Mouse (Mus musculus) MEL-GATA-1-ER (cell line): ENCODE measurements around the gene Habp2.

Source experiments
- DNase-seq: peaks from one replicate; pipeline ENCODE4 v3.0.0-alpha.2; 2012; ENCODE audit warnings: low read depth; ENCODE audit errors: extremely low read depth

Habp2 gene

DNA sequence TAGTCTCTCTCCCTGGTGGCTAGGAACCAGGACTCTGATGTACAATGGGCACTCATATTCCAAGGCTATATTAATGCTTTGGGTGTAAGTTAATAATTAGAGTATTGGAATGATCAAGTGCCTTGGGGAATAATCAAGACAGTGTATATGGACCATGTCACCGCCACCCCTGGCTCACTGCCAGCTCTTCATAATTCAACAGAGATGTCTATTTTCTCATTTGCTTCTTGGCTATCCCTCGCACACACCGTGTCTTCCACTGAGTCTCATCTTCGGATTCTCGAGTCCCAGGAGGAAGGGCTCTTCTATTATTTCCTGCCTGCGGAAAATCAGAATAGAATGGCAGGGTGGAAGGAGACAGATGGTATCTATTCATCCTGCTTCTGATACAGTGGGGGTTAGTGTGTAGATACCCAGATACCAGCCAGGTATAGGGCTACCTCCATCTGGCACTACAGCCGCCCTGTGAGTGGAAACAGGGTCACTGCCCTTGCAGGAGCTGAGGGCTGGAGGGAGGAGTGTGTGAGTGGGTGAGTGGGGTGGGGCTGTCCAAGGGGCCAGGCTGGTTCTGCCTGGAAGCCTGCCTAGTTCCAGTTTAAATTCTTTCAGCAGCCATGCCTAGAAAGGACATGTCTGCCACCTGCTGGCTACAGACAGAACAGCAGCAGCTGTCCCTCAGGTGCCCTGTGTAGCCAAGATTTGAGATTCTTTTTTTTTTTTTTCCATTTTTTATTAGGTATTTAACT, 7.9 kb downstream of the Habp2 start:
- DNase-seq = peak; percentile 14

DNA sequence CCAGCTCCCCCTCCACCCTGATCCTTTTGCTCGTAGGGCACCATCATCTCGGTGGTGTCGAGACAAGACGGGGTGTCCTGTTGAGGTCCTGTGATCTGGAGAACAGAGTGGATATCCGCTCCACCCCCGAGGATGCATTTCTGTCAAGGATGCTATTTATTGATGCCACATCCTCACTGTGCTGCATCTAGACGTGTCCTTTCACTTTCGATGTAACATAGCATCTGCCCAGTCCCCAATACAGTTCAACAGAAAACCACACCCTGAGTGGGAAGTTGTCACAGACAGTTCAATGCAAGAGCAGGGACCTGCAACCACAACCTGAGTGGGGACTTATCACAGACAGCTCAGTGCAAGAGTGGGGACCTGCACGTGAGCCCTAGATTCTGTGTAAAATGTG, 9.7 kb downstream of the Habp2 start:
- DNase-seq = no peak

- DNase-seq = no peak
Measured at GRCm38 (mm10) chr19:56297264-56297663, 10.3 kb downstream of the Habp2 start.

- no peak for DNase-seq
Measured at GRCm38 (mm10) chr19:56300835-56301234, 13.9 kb downstream of the Habp2 start.

- no peak for DNase-seq
Measured at GRCm38 (mm10) chr19:56316531-56316930, 29.6 kb downstream of the Habp2 start.

- DNase-seq = no peak
Measured at GRCm38 (mm10) chr19:56319219-56319618, 32.3 kb downstream of the Habp2 start.

GRCm38 (mm10) chr19:56319629-56320028, 32.7 kb downstream of the Habp2 start:
- no peak for DNase-seq

DNA sequence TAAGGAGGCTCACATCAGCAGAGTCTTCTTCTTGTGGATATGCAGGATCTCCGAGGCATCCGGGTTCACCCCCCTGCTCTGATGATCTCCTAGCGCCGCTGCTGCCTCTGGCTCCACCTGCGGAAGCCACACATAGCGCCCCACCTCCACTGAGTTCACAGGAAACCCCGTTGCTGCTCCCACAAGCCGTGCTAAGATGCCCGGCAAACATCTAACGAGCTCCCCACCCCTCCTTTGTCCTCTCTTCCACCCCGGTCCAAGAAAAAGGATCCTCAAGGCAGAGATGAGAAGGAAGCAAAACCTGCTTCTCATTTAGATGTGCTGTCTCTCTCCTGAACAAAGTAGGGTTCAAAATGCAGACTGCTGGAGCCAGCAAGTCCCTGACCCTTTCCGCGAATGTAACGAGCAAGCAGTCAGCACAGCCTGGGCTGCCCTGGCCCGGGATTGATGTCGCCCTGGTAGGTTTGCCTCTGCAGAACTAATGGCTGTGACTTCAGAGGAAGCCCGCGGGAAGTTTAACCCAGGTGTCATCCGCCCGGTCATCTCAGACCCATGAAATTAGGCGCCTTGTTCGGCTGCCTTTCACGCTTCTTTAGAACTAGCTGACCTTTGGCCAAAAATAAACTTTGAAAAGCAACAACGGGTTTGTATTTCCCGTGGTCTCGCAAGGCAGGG, 33.4 kb downstream of the Habp2 start:
- no peak for DNase-seq

DNA sequence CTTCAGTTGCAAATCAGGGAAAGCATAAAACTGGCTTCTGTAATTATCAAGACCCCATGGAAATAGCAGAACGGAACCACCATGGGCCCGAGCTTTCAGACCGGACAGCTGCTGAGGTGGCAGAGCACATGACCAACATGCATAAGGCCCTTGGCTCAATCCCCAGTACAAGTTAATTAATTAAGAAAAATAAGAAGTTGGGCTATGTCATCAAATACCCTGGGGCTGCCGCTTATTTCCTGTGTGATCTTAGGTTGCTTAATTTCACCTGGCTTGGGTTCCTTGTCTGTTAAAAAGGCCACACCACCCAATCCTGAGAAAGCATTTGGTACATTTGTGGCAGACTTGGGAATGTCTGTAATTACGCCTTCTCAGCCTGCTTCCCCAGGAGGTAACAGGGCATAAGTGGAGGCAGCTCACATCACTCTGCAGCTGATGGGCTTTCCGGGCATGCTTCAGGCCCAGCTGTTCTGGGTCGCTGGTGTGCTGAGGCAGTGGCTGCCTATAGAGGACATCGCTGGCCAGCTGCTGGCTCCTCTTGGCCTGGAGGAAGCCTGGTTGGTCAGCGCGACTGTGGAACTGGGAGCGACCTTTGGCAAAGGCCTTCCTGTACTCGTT, 34.5 kb downstream of the Habp2 start:
- DNase-seq = no peak

- no peak for DNase-seq
Measured at GRCm38 (mm10) chr19:56325676-56326075, 38.7 kb downstream of the Habp2 start.

- DNase-seq = no peak
Measured at GRCm38 (mm10) chr19:56326243-56326855, 39.4 kb downstream of the Habp2 start.

DNA sequence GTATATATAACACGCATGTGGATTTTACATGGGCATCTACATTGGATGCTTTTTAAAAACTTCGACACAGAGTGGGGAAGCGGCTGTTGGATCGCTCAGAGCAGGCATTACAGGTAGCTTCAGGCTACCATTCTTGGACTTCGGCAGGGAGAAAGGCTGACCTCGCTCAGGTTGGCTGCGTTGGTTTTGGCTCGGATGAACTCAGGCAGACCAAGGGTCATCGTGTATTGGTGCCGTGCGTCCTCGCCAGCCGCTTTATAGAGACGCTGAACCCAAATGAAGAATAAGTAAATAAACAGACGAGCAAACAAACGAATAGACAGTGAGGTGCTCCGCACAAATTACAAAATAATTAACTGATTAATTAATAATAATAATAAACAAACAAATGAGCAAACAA, 49.4 kb downstream of the Habp2 start:
- no peak for DNase-seq

DNA sequence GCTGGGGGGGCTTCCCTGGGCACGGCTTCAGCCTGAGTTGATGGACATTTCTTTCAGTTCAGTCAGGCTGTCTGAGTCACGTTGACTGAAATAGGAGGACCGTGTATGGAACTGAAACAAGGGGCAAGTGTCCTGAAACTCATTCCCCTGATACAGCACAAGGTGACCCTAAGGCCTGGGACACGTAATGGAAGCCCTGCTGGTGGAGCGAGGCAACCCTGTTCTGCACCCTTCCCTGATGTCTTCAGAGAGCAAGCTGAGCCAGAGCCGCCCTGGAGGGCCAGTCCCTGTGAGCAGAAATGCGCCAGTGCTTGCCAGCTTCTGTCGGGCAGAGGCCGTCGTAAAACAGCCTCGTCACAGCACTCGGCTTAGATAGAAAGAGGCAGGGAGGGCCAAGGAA, 49.9 kb downstream of the Habp2 start:
- DNase-seq = no peak

- no peak for DNase-seq
Measured at GRCm38 (mm10) chr19:56342006-56342405, 55.1 kb downstream of the Habp2 start.

DNA sequence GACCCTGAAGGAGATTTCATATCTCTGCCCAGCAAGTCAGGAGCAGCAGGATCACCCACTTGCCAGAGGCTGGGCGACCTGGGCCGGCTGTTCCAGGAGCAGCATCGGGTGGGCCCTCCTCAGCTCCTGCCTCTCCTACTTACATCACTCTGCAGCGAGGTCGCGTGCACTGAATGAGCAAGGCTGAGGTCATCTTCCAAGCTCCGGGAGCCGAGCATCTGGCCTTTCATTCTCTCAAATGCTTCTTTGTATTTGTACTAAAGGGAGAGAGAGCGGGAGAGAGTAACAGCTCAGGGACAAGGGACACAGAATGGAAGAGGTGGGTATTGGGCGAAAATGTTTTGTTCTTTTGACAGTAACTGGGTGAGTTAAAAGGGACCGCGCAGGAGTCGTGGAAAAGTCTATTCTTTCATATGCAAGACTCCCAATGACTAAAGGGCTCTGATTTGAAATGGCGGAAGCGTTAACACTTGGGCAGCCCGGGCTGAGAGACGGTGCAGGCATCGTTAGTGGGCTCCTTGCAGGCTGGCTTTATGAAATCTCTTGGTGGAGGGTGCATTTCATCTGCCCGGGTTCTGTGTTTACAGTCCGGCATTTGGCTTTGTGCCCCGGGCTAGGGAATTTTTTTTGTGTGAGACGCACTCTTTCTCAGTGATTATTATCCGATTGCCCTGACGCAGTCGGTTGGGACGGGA, 57.1 kb downstream of the Habp2 start:
- no peak for DNase-seq

DNA sequence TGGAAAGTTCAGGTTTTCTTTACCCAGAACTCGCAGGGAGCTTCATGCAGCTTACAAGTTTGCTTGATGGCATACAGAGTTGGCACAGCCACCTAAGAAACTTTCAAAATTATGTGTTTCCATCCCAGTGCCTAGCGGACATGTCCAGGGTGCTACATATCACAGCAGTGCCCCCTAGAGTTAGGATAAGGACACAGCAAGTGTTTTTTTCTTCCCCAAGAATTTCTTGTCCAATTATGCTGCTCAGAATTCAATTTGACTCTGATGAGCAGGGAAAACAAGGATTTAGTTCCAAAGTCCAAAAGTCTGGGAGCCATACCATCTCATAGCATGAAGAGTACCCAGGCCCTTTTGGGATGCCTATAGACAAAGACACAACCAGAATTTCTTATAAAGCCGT, 59.1 kb downstream of the Habp2 start:
- DNase-seq = peak; percentile 27

DNA sequence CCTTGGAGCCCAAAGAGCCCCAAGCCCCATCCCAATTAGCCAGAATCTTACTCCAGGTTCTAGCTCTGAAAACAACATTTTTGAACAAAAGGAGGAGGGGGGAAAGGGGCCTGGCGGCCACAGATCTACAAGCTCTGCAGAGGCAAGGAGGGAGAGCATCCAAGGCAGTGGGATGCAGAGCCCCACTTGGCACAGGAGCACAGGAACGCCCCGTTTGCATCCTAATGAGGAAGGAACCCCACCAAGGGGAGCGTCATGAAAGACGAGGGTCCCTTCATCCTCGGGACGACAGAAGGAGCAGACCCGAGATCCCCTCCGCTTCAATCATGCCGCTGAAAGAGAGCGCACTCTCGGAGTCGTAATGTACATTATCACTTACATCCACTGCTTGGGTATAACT, 59.8 kb downstream of the Habp2 start:
- no peak for DNase-seq

DNA sequence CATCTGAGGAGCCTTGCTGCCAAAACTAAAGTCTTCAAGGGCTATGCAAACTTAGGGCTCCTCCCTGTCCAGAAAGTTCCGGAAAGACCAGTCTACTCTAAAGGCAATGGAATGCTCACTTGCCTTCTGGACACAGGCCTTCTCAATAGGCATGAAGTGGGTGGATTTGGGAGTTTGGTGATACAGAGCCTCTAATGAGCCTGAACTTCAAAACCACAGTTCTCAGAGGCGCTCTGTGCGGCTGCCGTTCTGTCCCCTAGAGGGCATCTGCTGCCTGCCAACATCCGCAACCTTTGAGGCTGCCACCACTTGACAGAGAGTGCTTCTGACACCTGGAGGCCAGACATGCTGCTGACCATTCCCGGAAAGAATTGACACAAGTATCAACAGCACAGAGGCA, 62.4 kb downstream of the Habp2 start:
- DNase-seq = no peak

- no peak for DNase-seq
Measured at GRCm38 (mm10) chr19:56353689-56354088, 66.8 kb downstream of the Habp2 start.

GRCm38 (mm10) chr19:56355201-56355600, 68.3 kb downstream of the Habp2 start:
- no peak for DNase-seq

GRCm38 (mm10) chr19:56356480-56357373, 69.8 kb downstream of the Habp2 start:
- DNase-seq = peak; percentile 47
